Mouse (Mus musculus) kidney, adult 2 months (tissue): ENCODE results near the gene Hipk2. TPM values are rescaled to one million over a fixed set of nuclear protein-coding genes. Genes with fewer than 3 reads are reported as not detected.
A peak's percentile ranks its signal among the peaks of the same experiment; 100 is the strongest.

ENCODE experiments used
- DNase-seq: peaks from one replicate; pipeline ENCODE4 v3.0.0; 2021
- H3K27ac ChIP-seq: fragments of 200-500 bp; 2 replicates; pipeline ENCODE4 v1.5.1; 2012; ENCODE audit warnings: low read depth, low read length, control low read depth, inconsistent platforms; ENCODE audit not compliant: insufficient read depth
- H3K27me3 ChIP-seq: fragments of 200-500 bp; replicated peaks from 2 replicates; pipeline ENCODE4 v1.6.1; 2012; ENCODE audit warnings: mild to moderate bottlenecking, moderate library complexity, low read length, inconsistent platforms; ENCODE audit not compliant: control insufficient read depth, insufficient read depth
- H3K36me3 ChIP-seq: fragments of 200-500 bp; 2 replicates; pipeline ENCODE4 v1.6.1; 2012; ENCODE audit warnings: mild to moderate bottlenecking, moderate library complexity, low read length, inconsistent platforms; ENCODE audit not compliant: control insufficient read depth, insufficient read depth
- H3K4me1 ChIP-seq: fragments of 200-500 bp; 2 replicates; pipeline ENCODE4 v1.6.1; 2011; ENCODE audit warnings: low read length; ENCODE audit not compliant: control insufficient read depth, insufficient read depth
- H3K4me3 ChIP-seq: fragments of 200-500 bp; 2 replicates; pipeline ENCODE4 v1.5.1; 2011; ENCODE audit warnings: mild to moderate bottlenecking, low read depth, low read length, control low read depth; ENCODE audit not compliant: insufficient read depth
- CTCF ChIP-seq: fragments of 200-500 bp; conservative IDR thresholded peaks from 2 replicates; pipeline ENCODE4 v1.5.1; 2011; ENCODE audit warnings: low read depth, mild to moderate bottlenecking, control low read depth, low read length, moderate library complexity, mixed read lengths; ENCODE audit not compliant: insufficient read depth, insufficient read length
- POLR2A ChIP-seq: fragments of 200-500 bp; IDR thresholded peaks from one replicate; pipeline ENCODE4 v1.6.1; 2011; ENCODE audit warnings: low read depth, low read length, control low read depth
- WGBS: fragments of 180-500 bp; shearing (Covaris S2); methylation state at CpG from one replicate; pipeline ENCODE4 v1.1.7; 2018; 5-methylcytosine and 5-hydroxymethylcytosine counted together
- polyA plus RNA-seq: library from polyadenylated mRNA; depleted of rRNA; stranded (reverse); fragments of >200 nt; gene quantifications from 2 replicates; pipeline ENCODE4 v1.2.3, GENCODE M21; 2012

Gene Hipk2
- polyA plus RNA-seq, 1 experiment: 46.4 TPM

- no peak for DNase-seq
- Histone ChIP-seq H3K4me1 (no peaks in the 10 kb centered on the region), H3K27ac (no peak overlapping the region), H3K4me3 (no peak overlapping the region), H3K27me3 (no peaks in the 10 kb centered on the region), H3K36me3 (peaks cover 10% of the 10 kb centered on the region)
- no peak for TF ChIP-seq POLR2A
- TF ChIP-seq CTCF: no peak
- WGBS: 80% methylated on average over 6 of the region's 6 CpGs
Observed at GRCm38 (mm10) chr6:38719229-38719628, 156.7 kb downstream of the Hipk2 start.

DNA sequence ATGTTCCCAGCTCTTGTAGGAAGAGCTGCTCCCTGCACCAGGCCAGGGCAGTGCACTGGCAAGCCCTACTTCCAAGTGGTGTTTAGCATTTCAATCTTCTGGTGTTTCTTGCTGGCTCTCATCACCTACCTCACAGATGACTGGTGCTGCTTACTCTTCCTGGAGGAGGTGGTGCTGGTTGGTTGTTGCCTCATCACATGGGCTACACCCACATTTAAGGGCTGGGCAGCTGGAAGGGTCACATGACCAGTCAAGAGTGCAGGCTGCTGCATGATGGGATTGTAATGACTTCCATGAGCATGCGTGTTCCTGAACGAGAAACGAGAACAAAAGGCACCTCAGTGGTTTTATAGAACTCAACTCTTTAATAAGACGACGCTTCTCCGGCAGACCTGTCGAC is 157.3 kb downstream of the Hipk2 start:
- Histone ChIP-seq H3K27me3 (no peaks in the 10 kb centered on the region), H3K36me3 (peaks cover 10% of the 10 kb centered on the region), H3K4me1 (no peaks in the 10 kb centered on the region), H3K4me3 (no peak overlapping the region), H3K27ac (no peak overlapping the region)
- TF ChIP-seq POLR2A: no peak
- DNase-seq: no peak
- WGBS: 96% methylated on average over 7 of the region's 7 CpGs

- no peak for DNase-seq
- WGBS: 79% methylated on average over 16 of the region's 16 CpGs
- Histone ChIP-seq H3K36me3 (peaks cover 8% of the 10 kb centered on the region), H3K27ac (no peak overlapping the region), H3K27me3 (no peaks in the 10 kb centered on the region), H3K4me3 (no peak overlapping the region), H3K4me1 (no peaks in the 10 kb centered on the region)
- TF ChIP-seq POLR2A (no peak), CTCF (no peak)
Observed at GRCm38 (mm10) chr6:38715881-38716280, 160.1 kb downstream of the Hipk2 start.

- TF ChIP-seq CTCF (no peak), POLR2A (no peak)
- 82% methylated on average over 19 of the region's 19 CpGs for WGBS
- no peaks in the 10 kb centered on the region for H3K27me3 ChIP-seq
- no peak overlapping the region for H3K4me3 ChIP-seq
- no peak overlapping the region for H3K27ac ChIP-seq
- no peak for DNase-seq
- peaks cover 5% of the 10 kb centered on the region for H3K36me3 ChIP-seq
- no peaks in the 10 kb centered on the region for H3K4me1 ChIP-seq
Observed at GRCm38 (mm10) chr6:38713957-38714898, 161.7 kb downstream of the Hipk2 start.

DNA sequence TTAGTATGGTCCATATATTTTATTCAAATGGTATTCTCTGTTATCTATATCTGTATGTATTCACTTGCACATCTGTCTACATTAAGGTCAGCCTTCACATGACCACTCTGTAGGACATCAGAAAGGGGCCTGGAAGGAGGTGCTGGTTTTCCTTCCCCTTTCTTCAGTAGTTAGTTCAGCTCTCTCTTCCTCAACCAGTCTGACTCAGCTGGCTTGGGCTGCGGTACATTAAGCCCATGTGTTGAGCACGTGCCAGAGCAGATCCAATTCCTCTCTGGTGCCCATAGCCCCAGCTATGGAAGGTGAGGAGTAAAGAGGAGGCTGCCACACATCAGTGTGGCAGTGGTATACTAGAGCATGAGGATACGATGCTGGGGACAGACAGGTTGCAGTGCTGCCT is 165.5 kb downstream of the Hipk2 start:
- 81% methylated on average over 3 of the region's 3 CpGs for WGBS
- H3K27ac ChIP-seq: no peak overlapping the region

GRCm38 (mm10) chr6:38704264-38704984 is 171.5 kb downstream of the Hipk2 start:
- WGBS: 61% methylated on average over 7 of the region's 7 CpGs
- TF ChIP-seq CTCF (no peak), POLR2A (no peak)
- Histone ChIP-seq H3K4me1 (no peaks in the 10 kb centered on the region), H3K27me3 (no peaks in the 10 kb centered on the region), H3K27ac (no peak overlapping the region), H3K36me3 (peaks cover 2% of the 10 kb centered on the region; the same call in 1 of the 2 replicates), H3K4me3 (no peak overlapping the region)
- peak; percentile 50 for DNase-seq

More for the DNA sequence above, 165.5 kb downstream of the Hipk2 start:
- TF ChIP-seq POLR2A (no peak), CTCF (no peak)
- no peak for DNase-seq
- Histone ChIP-seq H3K36me3 (no peaks in the 10 kb centered on the region), H3K4me1 (no peaks in the 10 kb centered on the region), H3K4me3 (no peak overlapping the region), H3K27me3 (no peaks in the 10 kb centered on the region)

- Histone ChIP-seq H3K4me1 (no peaks in the 10 kb centered on the region), H3K4me3 (no peak overlapping the region), H3K36me3 (peaks cover 2% of the 10 kb centered on the region; the same call in 1 of the 2 replicates), H3K27ac (no peak overlapping the region), H3K27me3 (no peaks in the 10 kb centered on the region)
- DNase-seq: no peak
- WGBS: 92% methylated on average over 6 of the region's 6 CpGs
- TF ChIP-seq POLR2A (no peak), CTCF (no peak)
Observed at GRCm38 (mm10) chr6:38703526-38703925, 172.4 kb downstream of the Hipk2 start.
